Mouse (Mus musculus) gastrocnemius, postnatal 25 days (tissue): Measurements from ENCODE around the gene Fgfr2. TPM values are rescaled to one million over a fixed set of nuclear protein-coding genes. Genes with fewer than 3 reads are reported as not detected.
"Not testable (repeated sequence)": the region's sequence is repeated elsewhere in the genome, so short reads cannot be mapped to it uniquely, and the experiment has no call there.

Experiments
- DNase-seq: peaks from one replicate; pipeline ENCODE4 v3.0.0; 2022
- total RNA-seq, 2 experiments: library from RNA; stranded (reverse); gene quantifications; 1 replicate in 1 of 2; 2 replicates in 1 of 2; pipeline ENCODE4 v1.2.3; 2021

Gene Fgfr2
- total RNA-seq, 2 experiments from 2014 or later = 0.33 to 0.96 TPM

DNA sequence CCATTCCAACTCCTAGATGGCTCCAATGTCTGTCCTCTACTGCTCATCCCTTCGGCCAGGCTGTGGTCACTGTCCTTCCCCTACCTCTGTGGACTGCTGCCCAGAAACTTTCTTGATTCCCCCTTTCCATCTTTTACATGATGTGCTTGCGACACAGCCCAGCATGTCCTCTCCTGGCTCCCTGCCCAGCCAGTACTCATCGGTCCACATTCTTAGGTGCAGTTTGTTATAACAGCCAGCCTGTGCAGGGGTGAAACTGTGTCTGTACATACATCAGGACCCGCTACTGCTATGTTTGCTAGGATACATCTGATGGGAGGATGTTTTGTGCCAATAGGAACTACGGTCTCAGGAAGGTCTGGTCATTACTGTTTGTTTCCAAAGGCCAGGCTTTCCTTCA is 2949.2 kb downstream of the Fgfr2 start:
- DNase-seq = no peak

DNA sequence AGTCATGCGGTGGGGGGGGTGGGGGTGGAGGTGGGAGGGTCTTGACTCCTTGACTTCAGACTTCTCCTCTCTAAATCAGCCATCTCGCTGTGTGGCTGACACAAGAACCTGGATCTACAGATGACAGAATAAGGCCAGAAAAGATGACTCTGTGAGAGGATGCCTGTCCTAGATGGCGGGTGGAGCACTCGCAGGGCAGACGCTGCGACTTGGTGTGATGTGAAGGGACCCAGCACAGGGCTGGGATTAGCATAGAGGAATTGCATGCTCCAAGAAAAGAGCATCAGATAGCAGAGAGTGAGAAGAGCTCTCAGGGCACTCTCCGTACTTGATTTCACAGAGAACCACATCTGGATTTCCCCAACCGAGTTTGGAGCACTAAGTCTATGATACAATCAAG is 2953.0 kb downstream of the Fgfr2 start:
- DNase-seq = no peak

DNA sequence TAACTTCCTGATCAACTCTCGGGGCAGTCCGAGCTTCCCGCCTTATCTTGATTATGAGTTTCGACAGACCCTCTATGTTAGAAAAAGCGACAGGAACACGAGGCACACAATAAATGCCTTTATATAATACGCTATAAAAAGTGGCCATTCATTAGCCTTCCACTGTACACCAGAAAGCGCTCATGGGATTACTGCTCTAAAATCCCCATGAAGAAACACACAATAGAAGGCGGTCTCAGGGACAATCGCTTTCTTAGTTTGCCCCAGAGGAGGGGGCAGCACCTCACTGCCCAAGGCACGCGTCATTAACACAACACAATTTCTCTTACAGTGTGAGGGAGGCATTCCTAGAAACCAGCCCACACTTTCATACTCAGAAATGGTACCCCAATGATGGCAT is 2954.9 kb downstream of the Fgfr2 start:
- DNase-seq = no peak

DNA sequence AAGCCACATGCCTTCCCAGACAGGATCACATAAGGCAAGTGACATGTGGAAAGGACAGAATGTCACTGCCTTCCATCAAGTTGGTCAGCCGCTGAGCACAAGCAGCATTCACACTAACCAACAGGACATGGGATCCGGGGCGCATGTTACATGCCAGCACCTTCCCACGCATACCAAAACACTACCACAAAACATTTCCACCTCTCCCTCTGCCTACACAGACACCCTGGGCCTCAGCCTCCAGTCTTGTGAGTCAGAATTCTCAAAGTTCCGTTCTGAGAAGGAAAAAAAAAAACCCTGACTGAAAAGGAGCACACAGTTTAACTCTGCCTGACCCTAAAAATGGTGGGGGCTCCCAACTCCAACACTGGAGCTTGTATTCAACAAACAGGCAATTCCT is 2955.9 kb downstream of the Fgfr2 start:
- no peak for DNase-seq

DNA sequence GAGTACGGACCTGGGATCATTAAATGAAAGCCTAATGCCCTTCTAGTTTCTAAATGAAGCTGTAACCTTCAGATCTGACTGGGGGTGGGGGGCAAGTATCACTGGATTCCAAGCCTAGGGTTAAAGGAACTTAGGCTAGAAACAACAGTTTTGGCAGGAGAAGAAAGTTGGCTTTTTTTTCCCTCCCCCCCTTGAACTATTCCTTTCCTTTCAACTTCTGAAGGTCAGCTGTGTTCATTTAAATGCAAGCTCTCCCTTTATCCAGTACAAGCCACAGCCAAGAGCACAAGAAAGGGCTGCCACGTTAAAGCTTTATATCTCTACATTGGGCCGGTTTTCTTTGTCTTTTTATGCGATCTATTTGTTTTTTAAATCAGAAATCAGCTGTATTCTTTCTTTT is 2957.0 kb downstream of the Fgfr2 start:
- no peak for DNase-seq

DNA sequence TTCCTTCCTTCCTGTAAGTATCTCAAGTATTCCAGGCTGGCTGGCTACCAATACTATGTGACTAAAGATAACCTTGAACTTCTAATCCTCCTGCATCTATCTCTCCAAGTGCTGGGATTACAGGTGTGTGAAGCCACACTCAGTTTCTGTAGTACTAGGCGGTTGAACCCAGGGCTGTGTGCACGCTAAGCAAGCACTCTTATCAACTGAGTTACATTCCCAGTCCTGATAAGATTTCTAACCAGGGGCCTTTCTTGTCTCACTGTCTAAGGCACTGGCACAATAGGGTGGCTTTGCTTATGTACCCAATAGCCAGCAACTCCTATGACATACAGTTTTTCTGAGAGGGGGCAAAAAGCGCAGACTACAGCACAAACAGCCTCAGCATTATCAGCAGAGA is 2957.7 kb downstream of the Fgfr2 start:
- no peak for DNase-seq

DNA sequence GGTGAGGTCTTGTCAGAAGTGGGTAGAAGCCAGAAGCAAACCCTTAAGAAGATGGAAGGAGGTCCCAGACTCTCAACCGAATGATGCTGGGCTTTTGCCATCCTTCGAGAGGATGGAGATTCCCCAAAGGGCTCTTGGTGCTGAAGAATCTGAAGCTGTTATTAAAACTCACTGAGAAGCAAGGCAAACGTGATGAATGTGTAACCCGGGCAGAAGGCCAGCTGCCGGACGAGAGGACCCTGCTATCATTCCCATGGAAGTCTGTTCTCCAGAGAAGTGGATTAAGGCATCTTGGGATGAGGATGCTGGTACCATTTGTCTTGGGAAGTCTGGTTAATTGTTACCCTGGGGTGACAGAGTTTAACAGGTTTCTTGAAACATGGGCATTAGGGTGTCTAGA is 2960.4 kb downstream of the Fgfr2 start:
- DNase-seq = no peak

DNA sequence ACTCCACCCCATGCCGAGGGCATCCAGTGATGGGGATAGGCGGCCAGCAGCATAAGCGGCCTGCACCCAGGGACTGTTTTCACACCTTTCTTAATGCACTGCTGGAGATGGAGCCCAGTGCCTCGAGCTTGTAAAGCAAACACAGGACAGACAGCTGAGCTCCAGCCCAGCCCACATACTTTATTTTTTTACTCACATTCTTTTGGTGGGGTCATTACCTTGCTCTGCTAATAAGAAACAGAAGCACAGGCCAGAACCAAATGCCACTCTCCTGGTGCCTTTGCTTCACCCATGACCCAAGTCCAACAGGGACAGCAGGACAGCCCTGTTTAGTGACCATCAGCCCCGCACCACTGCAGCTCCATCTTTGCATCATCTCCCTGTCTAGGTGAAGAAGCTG is 2961.6 kb downstream of the Fgfr2 start:
- DNase-seq = no peak

DNA sequence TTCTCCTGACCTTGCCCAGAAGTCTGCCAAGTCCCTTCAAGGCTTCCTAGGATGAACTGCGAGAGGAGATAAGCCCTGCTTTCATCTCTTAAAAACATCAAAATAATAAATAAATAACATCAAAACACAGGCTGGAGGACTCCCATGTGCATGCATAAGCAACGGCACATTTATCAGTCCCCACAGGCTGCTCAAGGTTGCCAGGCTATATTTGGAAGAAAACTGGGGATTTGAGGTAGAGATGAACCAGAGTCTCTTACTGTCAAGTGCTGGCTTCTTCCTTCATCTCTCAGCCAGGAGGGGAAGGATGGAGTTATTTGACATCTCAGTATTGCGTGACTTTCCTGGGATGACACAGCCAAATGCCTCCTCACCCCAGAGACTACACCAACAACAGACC is 2964.3 kb downstream of the Fgfr2 start:
- DNase-seq = no peak

DNA sequence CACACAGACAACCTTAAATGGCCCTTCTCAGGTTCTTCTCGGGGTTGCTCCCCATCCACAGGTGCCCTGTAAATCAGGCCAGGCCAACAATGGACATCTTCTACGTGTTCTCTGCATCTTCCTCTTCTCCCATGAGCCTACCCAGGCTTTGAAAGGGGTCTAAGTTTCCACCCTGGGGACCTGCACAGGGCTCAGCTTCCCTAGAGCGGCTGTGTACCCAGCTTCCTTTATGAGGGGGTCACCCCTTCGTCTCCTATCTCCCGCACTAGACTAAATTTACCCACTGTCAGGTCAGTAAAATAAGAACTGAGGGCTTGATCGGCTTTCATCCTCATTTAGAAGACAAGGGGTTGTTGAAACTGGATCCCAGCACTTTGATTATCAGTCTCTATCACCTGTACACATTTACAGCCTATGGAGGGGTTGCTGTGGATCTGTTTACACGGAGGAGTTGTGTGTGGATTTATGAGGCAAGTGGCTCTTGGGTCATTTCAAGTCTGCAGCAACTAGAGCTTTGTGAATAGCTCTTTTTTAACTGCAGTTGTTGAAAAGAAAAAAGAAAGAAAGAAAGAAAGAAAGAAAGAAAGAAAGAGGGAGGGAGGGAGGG is 2969.7 kb downstream of the Fgfr2 start:
- DNase-seq = no peak

DNA sequence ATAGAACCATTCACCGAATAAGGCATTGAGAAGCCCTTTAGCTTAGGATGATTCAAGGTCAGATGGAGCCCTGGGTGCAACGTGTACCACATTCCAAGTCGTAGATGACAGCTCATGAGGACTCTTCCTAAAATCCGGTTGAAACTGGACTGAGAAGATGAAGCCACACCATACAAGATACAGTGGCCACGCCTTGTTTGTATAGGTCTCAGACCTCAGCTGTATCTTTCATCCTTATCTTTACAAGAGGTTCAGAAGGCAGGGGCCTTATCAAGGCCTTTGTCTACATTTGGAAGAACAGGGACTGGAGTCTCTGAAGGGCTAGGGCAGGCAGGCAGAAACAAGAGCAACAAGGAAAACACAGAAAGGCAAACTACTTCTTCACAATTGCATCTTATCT is 2974.2 kb downstream of the Fgfr2 start:
- no peak for DNase-seq

DNA sequence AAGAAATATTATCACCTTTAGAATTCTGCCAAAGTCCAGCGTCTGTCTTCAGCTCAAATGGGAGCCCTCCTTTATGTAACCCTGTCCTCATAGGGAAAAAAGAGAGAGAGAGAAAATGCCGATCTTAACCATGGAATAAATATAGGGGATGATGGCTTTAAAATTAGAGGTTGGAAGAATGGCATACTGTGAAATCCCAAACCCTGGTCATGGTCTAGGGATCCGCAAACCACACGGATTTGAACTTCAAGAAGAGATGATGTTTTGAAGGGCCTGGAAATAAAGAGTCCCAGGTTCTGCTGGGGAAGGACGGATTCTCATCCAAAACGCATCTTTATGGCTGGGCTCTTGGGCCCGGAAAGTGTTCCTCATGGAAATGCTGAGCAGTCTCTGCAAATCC is 2975.9 kb downstream of the Fgfr2 start:
- no peak for DNase-seq

DNA sequence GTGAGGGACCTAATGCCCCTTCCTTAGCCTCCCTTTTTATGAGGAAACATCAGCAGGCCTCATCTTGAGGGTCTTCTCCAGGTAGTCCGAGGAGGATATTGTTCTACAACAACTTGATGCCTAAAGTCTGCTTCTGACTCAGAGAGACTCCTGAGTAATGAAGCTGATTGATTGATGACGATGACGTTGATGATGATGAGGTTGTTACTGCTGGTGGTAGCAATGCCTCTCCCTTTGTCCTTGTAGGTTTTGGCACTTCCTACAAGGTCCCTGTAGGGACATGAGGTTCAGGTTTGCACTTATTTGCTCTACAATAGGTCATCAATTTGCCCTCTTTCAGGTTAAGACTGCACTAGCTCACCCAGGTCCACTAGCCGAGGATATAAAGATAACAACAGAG is 2977.9 kb downstream of the Fgfr2 start:
- DNase-seq = no peak

DNA sequence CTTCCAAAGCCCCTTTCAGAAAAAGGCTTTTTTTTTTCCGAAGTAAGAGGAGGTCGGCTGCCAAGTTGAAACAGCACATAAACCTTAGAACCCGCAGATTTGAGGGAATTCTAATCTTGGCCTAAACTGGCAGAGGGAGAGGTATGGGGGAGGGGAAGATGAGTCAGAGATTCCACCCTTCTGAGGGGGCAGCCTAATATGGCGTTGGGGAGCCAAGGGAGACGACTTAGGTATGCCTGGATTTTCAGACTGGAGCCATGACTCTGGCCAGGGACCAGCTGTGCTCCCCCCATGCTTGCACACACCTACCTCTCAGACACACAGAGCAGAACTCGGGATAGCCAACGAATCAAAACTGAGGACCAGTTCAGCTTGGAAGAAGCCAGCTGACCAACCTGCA is 2979.8 kb downstream of the Fgfr2 start:
- no peak for DNase-seq

DNA sequence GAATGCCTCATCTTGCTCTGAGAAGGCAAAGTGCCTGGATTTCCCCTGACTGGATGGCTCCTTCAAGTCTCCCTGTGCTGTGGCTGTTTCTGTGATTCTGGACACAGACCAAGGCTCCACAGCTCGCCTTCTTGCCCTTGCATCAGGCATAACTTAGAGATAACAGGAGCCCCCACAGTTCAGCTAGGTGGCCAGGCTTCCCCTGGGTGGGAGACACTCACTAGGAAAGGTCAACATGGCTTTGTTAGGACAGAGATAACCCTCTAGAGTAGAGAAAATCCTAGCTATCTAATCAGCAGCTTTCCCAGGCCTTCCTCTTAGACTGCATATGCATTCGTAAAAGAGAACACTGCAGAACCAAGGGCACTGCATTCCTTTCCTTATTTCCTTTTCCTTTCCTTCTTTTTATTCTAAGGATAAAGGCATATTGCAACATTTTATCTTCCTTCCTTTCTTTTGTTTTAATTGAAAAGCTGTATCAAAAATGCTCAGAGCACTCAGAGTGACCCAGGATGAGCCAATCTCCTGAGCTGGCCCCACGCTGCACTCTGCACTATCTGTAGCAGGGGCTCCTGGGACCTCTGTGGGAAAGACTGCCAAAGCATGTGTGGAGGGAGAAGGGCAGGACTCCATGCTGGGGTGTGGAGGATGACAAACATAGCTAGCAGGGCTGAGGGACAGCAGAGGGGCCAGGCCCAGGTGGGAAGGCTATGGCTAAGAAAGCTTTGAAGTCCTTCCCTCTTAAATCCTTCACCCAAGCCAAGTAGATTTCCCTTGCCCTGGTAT is 2981.9 kb downstream of the Fgfr2 start:
- DNase-seq = peak; percentile 13

DNA sequence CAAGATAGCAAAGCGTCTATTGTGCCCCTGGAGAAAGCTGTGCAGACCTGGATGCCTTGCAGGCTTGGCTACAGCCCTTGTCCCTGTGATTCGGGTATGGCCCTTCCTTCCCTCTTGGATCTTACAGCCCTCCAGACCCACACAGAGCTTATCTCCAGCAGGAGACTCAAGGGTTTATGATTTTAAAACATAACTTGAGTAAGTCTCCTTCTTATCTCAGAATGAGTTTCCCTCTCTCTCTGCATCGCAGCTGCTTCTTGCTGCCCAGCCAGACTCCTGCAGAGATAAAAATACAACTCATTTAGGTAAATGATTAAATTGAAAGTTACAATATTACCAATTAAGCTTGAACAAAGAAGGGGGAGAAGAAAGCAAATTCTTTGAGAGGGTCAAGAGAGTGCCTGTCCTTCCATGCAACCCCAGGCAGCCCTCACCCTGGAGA is 2988.2 kb downstream of the Fgfr2 start:
- DNase-seq = no peak

DNA sequence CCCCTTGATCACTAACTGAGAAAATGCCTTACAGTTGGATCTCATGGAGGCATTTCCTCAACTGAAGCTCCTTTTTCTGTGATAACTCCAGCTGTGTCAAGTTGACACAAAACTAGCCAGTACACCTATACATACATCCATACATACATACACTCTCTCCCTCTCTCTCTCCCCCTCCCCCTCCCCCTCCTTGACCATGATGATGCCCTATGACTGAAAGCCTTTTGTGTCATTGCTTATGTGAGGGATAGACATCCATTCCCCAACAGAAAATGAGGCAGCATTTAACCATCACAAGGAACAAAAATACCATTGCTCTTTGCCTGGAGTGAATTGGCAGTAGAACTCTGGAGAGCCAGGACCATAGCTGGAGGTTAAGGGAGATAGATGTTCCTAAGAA is 2988.7 kb downstream of the Fgfr2 start:
- not testable (repeated sequence) for DNase-seq

DNA sequence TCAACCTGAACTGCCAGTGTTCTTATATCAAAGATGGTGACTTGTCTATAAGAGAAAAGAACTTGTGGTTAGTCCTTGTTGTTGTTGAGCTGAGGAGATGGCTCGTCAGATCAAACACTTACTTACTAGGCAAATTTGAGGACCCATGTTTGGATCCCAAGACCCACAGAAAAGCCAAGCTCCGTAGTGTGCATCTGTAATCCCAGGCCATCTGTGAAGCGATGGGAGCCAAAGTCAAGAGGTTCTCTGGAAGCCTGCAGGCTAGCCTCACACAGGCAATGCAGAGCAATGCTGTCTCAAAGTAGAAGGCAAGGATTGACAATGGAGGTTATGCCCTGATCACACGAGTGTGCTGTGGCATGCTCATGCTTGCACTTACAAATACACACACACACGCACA is 2992.9 kb downstream of the Fgfr2 start:
- no peak for DNase-seq

DNA sequence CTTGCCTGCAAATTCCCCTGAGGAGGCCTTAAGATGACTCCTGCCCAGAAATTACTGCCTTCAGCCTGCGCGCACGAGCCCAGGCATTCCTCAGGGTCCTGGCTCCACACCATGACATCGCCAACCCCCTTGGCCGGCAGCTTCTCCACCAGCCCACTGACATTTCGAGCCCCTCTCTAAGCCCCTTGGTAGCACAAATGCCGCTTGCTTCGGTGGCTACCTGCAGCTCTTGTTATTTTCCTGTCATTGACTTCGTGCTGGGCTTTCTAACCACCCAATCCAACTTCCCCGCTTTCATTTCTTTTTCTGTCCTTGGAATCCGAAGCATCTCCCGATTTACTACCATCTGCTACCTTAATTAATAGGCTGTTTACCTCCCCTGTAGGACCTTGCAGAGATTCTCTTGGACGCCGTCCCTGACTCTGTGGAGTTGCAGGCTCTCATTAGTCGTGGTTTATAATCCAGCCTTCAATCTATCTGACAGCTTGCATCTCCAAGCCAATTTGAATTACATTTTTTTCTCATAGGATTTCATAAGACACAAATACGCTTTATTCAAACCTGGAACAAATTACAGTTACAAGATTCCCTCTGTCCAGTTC is 2993.7 kb downstream of the Fgfr2 start:
- no peak for DNase-seq

DNA sequence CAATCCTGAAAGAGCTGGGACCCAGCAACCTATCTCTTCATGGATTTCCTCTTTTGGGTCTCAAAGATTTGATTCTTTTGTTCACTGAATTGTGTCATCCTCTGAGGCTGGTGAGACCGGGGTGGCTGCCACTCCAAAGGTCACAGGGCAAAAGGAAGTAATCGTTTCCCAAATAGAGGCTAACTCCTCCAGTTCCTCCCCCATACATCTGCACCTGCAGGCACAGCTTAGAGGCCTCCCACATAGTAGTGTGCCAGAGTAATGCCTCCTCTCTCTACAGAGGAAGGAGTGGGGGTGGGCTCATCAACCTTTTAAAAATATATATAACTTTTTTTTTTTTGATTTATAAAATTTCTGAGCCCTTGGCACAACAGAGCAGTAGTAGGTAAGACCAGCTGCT is 3001.6 kb downstream of the Fgfr2 start:
- DNase-seq = no peak

DNA sequence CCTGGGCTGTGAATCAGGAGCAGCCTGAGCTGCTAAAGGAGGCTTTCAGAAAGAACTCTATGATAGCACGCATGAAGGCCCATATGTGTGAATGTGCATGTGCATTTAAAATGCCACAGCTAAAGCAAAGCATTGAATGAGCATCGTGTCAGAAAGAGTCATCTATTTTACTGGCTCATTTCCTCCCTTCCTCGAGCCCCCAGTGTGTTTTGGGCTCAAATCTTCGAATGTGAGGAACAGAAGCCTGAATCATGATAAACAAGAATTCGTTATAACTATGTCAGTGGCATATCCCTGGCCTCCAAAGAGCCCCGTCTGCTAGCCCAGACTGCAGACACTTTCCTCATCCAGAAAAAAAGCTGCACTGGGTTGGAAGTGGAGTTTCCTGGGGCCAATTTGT is 3003.7 kb downstream of the Fgfr2 start:
- DNase-seq = no peak

DNA sequence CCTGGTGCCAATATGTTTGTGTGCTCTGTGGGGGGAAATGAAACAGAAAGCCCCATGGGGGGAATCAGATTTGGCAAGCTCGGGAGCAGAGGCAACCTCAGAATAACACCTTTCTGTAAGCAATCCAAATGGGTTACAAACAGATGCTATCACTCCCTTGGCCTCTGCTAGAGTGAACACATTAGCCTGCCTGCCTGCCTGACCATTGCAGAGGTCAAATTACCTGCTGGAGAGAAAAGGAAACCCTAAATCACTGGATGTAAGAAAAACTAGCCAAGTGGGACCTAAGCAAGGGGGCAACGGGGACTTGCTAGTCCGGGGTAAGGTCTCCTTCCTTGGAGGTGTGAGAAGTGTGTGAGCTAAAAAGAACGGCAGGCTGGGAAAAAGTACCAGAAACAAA is 3004.4 kb downstream of the Fgfr2 start:
- DNase-seq = no peak

DNA sequence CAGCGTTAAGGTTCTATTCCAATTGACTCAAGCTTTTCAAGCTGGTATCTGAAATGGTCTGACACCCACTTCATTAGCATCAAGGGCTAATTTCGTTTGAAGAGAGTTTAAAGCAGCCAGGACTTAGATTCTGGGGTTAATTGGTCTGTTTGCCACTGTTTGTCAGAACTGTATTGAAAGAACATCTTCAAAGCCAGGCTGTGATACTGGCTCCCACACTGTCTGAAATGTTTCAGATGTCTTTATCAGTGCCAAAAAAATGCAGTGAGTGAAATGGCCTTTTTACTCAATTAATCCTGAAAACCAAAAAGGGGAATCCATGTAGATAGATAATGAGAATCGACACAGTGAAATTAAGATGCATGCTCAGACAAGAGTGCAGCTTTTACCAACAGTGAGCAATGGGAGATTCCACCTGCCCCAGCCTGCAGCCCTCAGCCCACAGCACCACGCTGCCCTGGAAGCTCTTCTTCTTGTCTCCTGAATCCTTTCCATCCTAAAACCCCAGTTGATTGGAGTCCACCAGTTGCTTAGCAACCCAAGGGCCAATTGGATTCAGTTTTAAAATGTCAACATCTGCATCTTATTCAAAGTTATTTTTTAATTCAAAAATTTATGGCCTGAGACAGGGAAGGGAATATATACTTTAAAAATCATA is 3005.6 kb downstream of the Fgfr2 start:
- no peak for DNase-seq
